Mouse (Mus musculus) heart, postnatal 0 days (tissue): Measurements from ENCODE around the gene Dydc2.

Experiments
- CTCF ChIP-seq: IDR thresholded peaks from 2 replicates; pipeline ENCODE4 v1.5.1; 2016; ENCODE audit warnings: antibody characterized with exemption, control low read depth, low read depth
- EP300 ChIP-seq: IDR thresholded peaks from 2 replicates; pipeline ENCODE4 v1.6.1; 2016; ENCODE audit warnings: antibody characterized with exemption, low read depth

GRCm38 (mm10) chr14:41112944-41113343 is 43.9 kb upstream of the Dydc2 start:
- no peak for TF ChIP-seq CTCF
- no peak for TF ChIP-seq EP300
